Mouse (Mus musculus): ENCODE results near the gene Col27a1. TPM values are rescaled to one million over a fixed set of nuclear protein-coding genes. Genes with fewer than 3 reads are reported as not detected.

The Col27a1 gene
- polyA plus RNA-seq (2014; fragmentation: Nextera tagmentation; extraction: Ambion mirVana) = 1.2 and 1.4 TPM in 2 replicates

- under 1% methylated on average over 61 of the region's 61 CpGs for WGBS
- no peaks in the 10 kb centered on the region for H3K36me3 ChIP-seq (ENCODE audit: control insufficient read depth, insufficient read depth, low read length)
- H3K4me1 ChIP-seq (ENCODE audit: control insufficient read depth, insufficient read depth, low read length) = peaks cover 13% of the 10 kb centered on the region
- no peaks in the 10 kb centered on the region for H3K9me3 ChIP-seq (ENCODE audit: control insufficient read depth, low read length)
- H3K27ac ChIP-seq (replicated peaks; ENCODE audit: low read depth, low read length) = no peak within 1 kb of the TSS
- H3K4me3 ChIP-seq (replicated peaks; ENCODE audit: low read depth, low read length) = peak within 1 kb of the TSS; percentile 62
- peaks cover 37% of the 10 kb centered on the region for H3K27me3 ChIP-seq (ENCODE audit: control insufficient read depth, insufficient read depth, low read length)
- ATAC-seq (ENCODE audit: low FRiP score, low TSS enrichment) (peak; percentile 22; the same call in 1 of the 2 replicates), DNase-seq (peak; percentile 50)
- peak within 1 kb of the TSS; percentile 31 for H3K9ac ChIP-seq (replicated peaks; ENCODE audit: low read length)
- peak within 1 kb of the TSS; percentile 100 for H3K4me2 ChIP-seq (ENCODE audit: low read length)
Observed at GRCm38 (mm10) chr4:63213907-63214621, at the start of gene Col27a1. TSS of gene Col27a1 (plus strand) at chr4:63214004.

- H3K4me3 ChIP-seq (replicated peaks; ENCODE audit: low read depth, low read length) = no peak overlapping the region
- H3K9me3 ChIP-seq (ENCODE audit: control insufficient read depth, low read length) = no peaks in the 10 kb centered on the region
- 89% methylated on average over 4 of the region's 4 CpGs for WGBS
Observed at GRCm38 (mm10) chr4:63165636-63166035, 48.2 kb upstream of the Col27a1 start.

GRCm38 (mm10) chr4:63166323-63166722 is 47.5 kb upstream of the Col27a1 start:
- no peak overlapping the region for H3K4me2 ChIP-seq (ENCODE audit: low read length)
- WGBS = 85% methylated on average over 5 of the region's 5 CpGs
- no peaks in the 10 kb centered on the region for H3K36me3 ChIP-seq (ENCODE audit: control insufficient read depth, insufficient read depth, low read length)
- H3K27ac ChIP-seq (replicated peaks; ENCODE audit: low read depth, low read length) = no peak overlapping the region
- no peak overlapping the region for H3K9ac ChIP-seq (replicated peaks; ENCODE audit: low read length)
- DNase-seq = no peak
- ATAC-seq (ENCODE audit: low FRiP score, low TSS enrichment) = no peak
- H3K4me1 ChIP-seq (ENCODE audit: control insufficient read depth, insufficient read depth, low read length) = no peaks in the 10 kb centered on the region
- no peaks in the 10 kb centered on the region for H3K9me3 ChIP-seq (ENCODE audit: control insufficient read depth, low read length)
- no peaks in the 10 kb centered on the region for H3K27me3 ChIP-seq (ENCODE audit: control insufficient read depth, insufficient read depth, low read length)
- H3K4me3 ChIP-seq (replicated peaks; ENCODE audit: low read depth, low read length) = no peak overlapping the region

More at GRCm38 (mm10) chr4:63165636-63166035, 48.2 kb upstream of the Col27a1 start:
- no peaks in the 10 kb centered on the region for H3K36me3 ChIP-seq (ENCODE audit: control insufficient read depth, insufficient read depth, low read length)
- ATAC-seq (ENCODE audit: low FRiP score, low TSS enrichment) = no peak
- H3K4me2 ChIP-seq (ENCODE audit: low read length) = no peak overlapping the region
- H3K4me1 ChIP-seq (ENCODE audit: control insufficient read depth, insufficient read depth, low read length) = no peaks in the 10 kb centered on the region
- H3K27ac ChIP-seq (replicated peaks; ENCODE audit: low read depth, low read length) = no peak overlapping the region
- H3K9ac ChIP-seq (replicated peaks; ENCODE audit: low read length) = no peak overlapping the region
- DNase-seq = no peak
- H3K27me3 ChIP-seq (ENCODE audit: control insufficient read depth, insufficient read depth, low read length) = no peaks in the 10 kb centered on the region

GRCm38 (mm10) chr4:63170061-63170460 is 43.7 kb upstream of the Col27a1 start:
- DNase-seq = no peak
- ATAC-seq (ENCODE audit: low FRiP score, low TSS enrichment) = no peak
- no peaks in the 10 kb centered on the region for H3K27me3 ChIP-seq (ENCODE audit: control insufficient read depth, insufficient read depth, low read length)
- H3K4me1 ChIP-seq (ENCODE audit: control insufficient read depth, insufficient read depth, low read length) = no peaks in the 10 kb centered on the region
- H3K9me3 ChIP-seq (ENCODE audit: control insufficient read depth, low read length) = no peaks in the 10 kb centered on the region
- 92% methylated on average over 4 of the region's 4 CpGs for WGBS
- H3K9ac ChIP-seq (replicated peaks; ENCODE audit: low read length) = no peak overlapping the region
- no peak overlapping the region for H3K27ac ChIP-seq (replicated peaks; ENCODE audit: low read depth, low read length)
- H3K36me3 ChIP-seq (ENCODE audit: control insufficient read depth, insufficient read depth, low read length) = no peaks in the 10 kb centered on the region
- H3K4me2 ChIP-seq (ENCODE audit: low read length) = no peak overlapping the region
- H3K4me3 ChIP-seq (replicated peaks; ENCODE audit: low read depth, low read length) = no peak overlapping the region

- Histone ChIP-seq H3K9me3 (ENCODE audit: control insufficient read depth, low read length) (no peaks in the 10 kb centered on the region), H3K27ac (replicated peaks; ENCODE audit: low read depth, low read length) (no peak overlapping the region), H3K27me3 (ENCODE audit: control insufficient read depth, insufficient read depth, low read length) (no peaks in the 10 kb centered on the region), H3K9ac (replicated peaks; ENCODE audit: low read length) (no peak overlapping the region), H3K4me2 (ENCODE audit: low read length) (no peak overlapping the region), H3K36me3 (ENCODE audit: control insufficient read depth, insufficient read depth, low read length) (no peaks in the 10 kb centered on the region), H3K4me3 (replicated peaks; ENCODE audit: low read depth, low read length) (no peak overlapping the region), H3K4me1 (ENCODE audit: control insufficient read depth, insufficient read depth, low read length) (no peaks in the 10 kb centered on the region)
- WGBS = 49% methylated on average over 24 of the region's 24 CpGs
- DNase-seq = no peak
- ATAC-seq (ENCODE audit: low FRiP score, low TSS enrichment) = no peak
Observed at GRCm38 (mm10) chr4:63171122-63171521, 42.7 kb upstream of the Col27a1 start.

GRCm38 (mm10) chr4:63171969-63172685 is 41.7 kb upstream of the Col27a1 start, which contains the start of gene Kif12:
TSS of gene Kif12 (minus strand) at chr4:63172131.
- no peak for ATAC-seq (ENCODE audit: low FRiP score, low TSS enrichment)
- no peak within 1 kb of the TSS for H3K9ac ChIP-seq (replicated peaks; ENCODE audit: low read length)
- DNase-seq = no peak
- WGBS = 82% methylated on average over 4 of the region's 4 CpGs
- no peak within 1 kb of the TSS for H3K4me2 ChIP-seq (ENCODE audit: low read length)
- H3K4me1 ChIP-seq (ENCODE audit: control insufficient read depth, insufficient read depth, low read length) = no peaks in the 10 kb centered on the region
- H3K27ac ChIP-seq (replicated peaks; ENCODE audit: low read depth, low read length) = no peak within 1 kb of the TSS
- H3K9me3 ChIP-seq (ENCODE audit: control insufficient read depth, low read length) = no peaks in the 10 kb centered on the region
- H3K27me3 ChIP-seq (ENCODE audit: control insufficient read depth, insufficient read depth, low read length) = no peaks in the 10 kb centered on the region
- H3K4me3 ChIP-seq (replicated peaks; ENCODE audit: low read depth, low read length) = no peak within 1 kb of the TSS
- H3K36me3 ChIP-seq (ENCODE audit: control insufficient read depth, insufficient read depth, low read length) = no peaks in the 10 kb centered on the region

GRCm38 (mm10) chr4:63181556-63181955 is 32.2 kb upstream of the Col27a1 start:
- DNase-seq = peak; percentile 87
- ATAC-seq (ENCODE audit: low FRiP score, low TSS enrichment) = peak; percentile 80
- no peak overlapping the region for H3K27ac ChIP-seq (replicated peaks; ENCODE audit: low read depth, low read length)
- H3K9me3 ChIP-seq (ENCODE audit: control insufficient read depth, low read length) = no peaks in the 10 kb centered on the region
- WGBS = 7% methylated on average over 5 of the region's 5 CpGs
- H3K4me1 ChIP-seq (ENCODE audit: control insufficient read depth, insufficient read depth, low read length) = peaks cover 5% of the 10 kb centered on the region; the same call in 1 of the 2 replicates
- no peaks in the 10 kb centered on the region for H3K36me3 ChIP-seq (ENCODE audit: control insufficient read depth, insufficient read depth, low read length)
- H3K9ac ChIP-seq (replicated peaks; ENCODE audit: low read length) = no peak overlapping the region
- H3K4me2 ChIP-seq (ENCODE audit: low read length) = no peak overlapping the region
- H3K4me3 ChIP-seq (replicated peaks; ENCODE audit: low read depth, low read length) = no peak overlapping the region
- H3K27me3 ChIP-seq (ENCODE audit: control insufficient read depth, insufficient read depth, low read length) = no peaks in the 10 kb centered on the region

GRCm38 (mm10) chr4:63186281-63186870 is 27.4 kb upstream of the Col27a1 start:
- Histone ChIP-seq H3K4me3 (replicated peaks; ENCODE audit: low read depth, low read length) (no peak overlapping the region), H3K9ac (replicated peaks; ENCODE audit: low read length) (no peak overlapping the region), H3K27ac (replicated peaks; ENCODE audit: low read depth, low read length) (no peak overlapping the region), H3K4me2 (ENCODE audit: low read length) (no peak overlapping the region), H3K36me3 (ENCODE audit: control insufficient read depth, insufficient read depth, low read length) (no peaks in the 10 kb centered on the region), H3K9me3 (ENCODE audit: control insufficient read depth, low read length) (no peaks in the 10 kb centered on the region), H3K27me3 (ENCODE audit: control insufficient read depth, insufficient read depth, low read length) (no peaks in the 10 kb centered on the region), H3K4me1 (ENCODE audit: control insufficient read depth, insufficient read depth, low read length) (peaks cover 7% of the 10 kb centered on the region; the same call in 1 of the 2 replicates)
- WGBS = 46% methylated on average over 21 of the region's 21 CpGs
- peak; percentile 46; the same call in 1 of the 2 replicates for ATAC-seq (ENCODE audit: low FRiP score, low TSS enrichment)
- peak; percentile 47 for DNase-seq

Measured in midbrain, embryonic 14.5 days (tissue).